Mouse (Mus musculus) kidney, postnatal 4 days (tissue): Measurements from ENCODE around the gene Tomt.
A peak's percentile ranks its signal among the peaks of the same experiment; 100 is the strongest.
"Not testable (repeated sequence)": the region's sequence is repeated elsewhere in the genome, so short reads cannot be mapped to it uniquely, and the experiment has no call there.

Experiments used
- DNase-seq, 2 experiments: peaks; one replicate each; pipeline ENCODE4 v3.0.0; 2021; ENCODE audit warnings: mixed read lengths in 2 of 2

The Tomt gene

DNA sequence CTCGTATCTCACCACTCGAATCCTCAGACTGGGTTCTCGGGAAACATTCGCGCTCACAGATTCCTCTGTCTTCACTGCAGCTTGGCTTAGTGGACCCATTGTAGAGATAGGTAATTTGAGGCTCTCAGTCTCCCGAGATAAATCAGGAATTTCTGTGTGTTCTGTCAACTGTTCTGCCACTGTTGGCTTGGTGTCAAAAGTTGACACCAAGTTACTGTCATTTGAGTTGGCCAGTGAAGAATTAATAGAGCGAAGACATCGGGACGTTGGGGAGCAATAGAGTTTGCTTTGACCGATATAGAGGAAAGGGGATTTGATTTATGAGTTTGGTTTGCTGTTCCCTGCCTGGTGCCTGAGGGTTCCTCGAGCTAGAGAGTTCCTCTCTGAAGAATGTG is at the start of gene Tomt:
Gene Tomt, minus strand, starts transcription at position 73 of the 395 bp plus-strand sequence.
- DNase-seq: no peak

DNA sequence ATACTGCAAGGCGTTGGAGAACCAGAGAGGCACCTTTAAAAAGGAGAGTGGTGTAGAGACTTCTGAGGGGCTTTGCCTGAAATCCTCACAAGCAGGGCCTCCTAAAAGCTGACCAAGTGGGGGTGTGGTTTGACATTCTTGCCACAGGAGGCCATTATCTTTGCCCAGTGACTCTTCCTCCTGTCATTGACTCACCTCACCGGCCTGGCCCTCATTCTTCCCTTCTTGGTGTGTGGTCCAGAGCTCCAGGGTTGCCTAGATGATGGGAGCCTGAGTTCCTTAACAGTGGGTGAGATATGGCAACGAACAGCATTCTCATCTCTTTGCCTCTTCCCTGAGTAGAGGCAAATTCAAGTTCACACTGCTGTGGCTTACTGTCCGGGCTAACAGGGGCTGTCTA is 49.7 kb upstream of the Tomt start:
- DNase-seq: no peak

- no peak for DNase-seq
Measured at GRCm38 (mm10) chr7:101955276-101955675, 49.1 kb upstream of the Tomt start.

- DNase-seq: no peak
Measured at GRCm38 (mm10) chr7:101954163-101954562, 48.0 kb upstream of the Tomt start.

DNA sequence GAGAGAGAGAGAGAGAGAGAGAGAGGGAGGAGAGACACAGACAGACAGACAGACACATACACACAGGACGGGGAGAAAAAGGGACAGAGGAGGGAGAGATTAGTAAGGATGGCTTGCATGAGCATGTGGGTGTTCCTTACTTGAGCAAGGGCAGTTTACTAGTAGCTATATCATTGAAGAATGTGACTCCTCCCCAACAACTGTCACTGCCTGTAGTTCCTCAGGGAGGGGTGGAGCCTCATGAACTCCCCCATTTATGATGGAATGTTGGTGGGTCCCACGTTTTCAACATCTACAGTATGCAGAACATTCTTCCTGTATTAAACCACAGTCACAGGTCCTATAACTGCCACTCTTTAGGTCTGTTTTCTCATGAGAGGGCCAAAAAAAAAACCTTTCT is 45.9 kb upstream of the Tomt start:
- no peak for DNase-seq

DNA sequence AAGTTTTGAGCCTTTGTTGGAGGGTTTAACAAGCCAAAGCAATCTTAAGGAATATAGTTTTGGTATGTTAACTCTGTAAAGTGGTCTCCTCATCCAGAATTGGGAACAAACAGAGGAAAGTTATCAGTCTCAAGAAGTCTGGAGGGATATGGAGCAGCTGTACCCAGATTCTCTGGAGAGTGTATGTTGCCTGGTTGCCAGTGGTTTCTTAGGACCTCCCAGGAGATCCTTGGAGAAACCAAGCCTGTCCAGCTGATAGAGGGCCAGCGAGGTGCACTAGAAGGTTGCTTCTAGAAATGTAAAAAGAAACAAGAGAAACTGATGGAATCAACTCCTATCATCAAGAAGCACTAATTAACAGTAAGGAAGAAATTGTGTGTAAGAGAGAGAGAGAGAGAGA is 45.5 kb upstream of the Tomt start:
- peak in 1 of 2 experiments; percentile 16 for DNase-seq

- not testable (repeated sequence) for DNase-seq
Measured at GRCm38 (mm10) chr7:101949008-101949407, 42.8 kb upstream of the Tomt start.

DNA sequence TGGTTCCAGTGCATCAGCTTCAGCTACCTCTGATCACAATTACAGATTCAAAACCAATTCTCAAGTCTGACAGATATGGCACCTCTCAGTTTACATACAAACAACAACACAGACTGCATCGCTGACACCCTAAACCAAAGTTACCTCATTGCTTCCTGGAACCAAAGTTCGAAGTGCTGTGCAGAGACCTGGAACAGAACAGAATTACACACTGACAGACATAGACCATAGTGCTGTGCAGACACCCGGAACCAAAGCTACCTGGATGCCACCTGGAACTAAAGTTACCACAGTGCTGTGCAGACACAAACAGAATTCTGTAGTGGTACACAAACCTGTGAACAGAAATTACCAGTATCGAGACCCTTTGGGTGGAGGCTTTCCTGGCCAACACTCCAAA is 33.6 kb upstream of the Tomt start:
- DNase-seq: peak in 1 of 2 experiments; percentile 17

GRCm38 (mm10) chr7:101938348-101938747 is 32.2 kb upstream of the Tomt start:
- no peak for DNase-seq

DNA sequence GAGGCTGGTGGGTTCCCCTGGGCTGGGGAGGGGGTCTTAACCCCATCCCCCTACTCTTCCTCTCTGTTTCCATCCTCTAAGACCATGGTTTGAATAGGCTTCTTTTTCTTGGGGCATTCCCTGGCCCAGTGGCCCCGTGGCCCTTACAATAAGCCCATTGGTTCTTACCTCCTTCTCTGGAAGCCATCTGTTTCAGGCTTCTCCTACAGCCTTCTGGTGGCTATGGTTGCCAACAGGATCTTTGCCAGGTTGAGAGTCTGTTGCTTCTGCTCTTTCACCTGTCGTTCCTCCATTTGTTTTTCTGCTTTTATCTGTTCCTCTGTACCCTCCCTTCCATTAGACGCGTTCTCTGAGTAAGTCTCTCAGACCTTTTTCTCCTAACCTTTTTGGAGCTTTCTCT is 31.4 kb upstream of the Tomt start:
- DNase-seq: no peak

DNA sequence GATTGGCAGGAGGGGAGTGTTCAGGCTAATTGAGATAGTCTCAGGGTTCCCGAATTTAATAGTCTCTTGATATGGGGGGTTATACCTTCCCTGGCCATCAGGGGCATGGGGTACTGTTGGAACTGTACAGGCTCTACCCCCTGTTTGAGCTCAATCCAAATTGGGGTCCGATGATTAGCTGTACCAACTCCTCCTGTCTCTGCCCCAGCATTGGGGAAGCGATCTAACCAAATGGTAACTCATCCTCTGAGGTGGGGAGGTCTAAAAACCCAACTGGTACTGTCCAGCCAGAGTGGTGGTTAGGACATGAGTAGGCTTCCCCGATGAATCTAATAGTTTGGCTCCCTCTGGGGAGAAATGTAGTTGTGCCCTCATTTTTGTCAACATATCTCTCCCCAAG is 30.8 kb upstream of the Tomt start:
- DNase-seq: no peak

- no peak for DNase-seq
Measured at GRCm38 (mm10) chr7:101935957-101936356, 29.8 kb upstream of the Tomt start.

- DNase-seq: peak; percentile 96 to 97
Measured at GRCm38 (mm10) chr7:101933751-101934240, 27.6 kb upstream of the Tomt start, which contains the start of the genes Lrrc51 and Numa1. Gene Lrrc51, minus strand, starts transcription at chr7:101933895. Gene Numa1, plus strand, starts transcription at chr7:101934111.

GRCm38 (mm10) chr7:101933300-101933699 is 27.1 kb upstream of the Tomt start:
- peak; percentile 31 to 61 for DNase-seq

DNA sequence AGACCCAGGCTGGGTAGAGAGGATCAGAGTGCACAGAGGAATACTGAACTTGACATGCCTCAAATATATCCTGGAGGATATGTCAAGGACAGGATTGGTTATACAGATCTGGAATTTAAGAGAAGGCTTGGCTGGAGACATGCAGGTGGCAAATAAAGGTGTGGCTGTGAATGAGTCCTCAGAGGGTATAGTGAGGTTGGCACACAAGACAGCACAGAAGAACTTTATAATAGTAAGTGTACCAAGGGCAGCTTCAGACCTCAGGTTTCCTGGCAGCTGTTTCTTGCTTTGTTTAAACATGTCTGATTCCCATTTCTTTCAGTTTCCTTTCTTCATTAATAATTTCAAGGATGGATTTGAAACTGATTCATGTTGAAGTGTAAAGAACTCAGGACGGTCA is 26.4 kb upstream of the Tomt start:
- no peak for DNase-seq

DNA sequence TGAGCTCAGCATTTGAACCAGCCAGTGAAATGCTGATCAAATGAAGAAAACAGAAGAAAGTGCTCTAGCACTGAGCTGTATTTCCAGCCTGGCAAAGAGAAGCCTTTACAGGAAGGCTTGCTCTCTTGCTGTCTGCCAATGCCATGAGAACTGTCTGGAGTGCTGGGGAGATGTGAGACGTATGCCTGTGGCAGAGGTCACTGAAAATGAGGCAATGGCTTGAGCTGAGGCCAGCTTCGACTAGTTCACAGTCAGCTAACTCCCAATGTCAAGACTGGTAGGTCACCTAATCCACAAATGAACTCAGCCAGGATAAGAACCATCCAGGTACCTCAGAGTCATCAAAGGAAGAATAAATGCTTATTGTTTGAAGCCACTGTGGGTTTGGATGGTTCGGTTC is 21.9 kb upstream of the Tomt start:
- no peak for DNase-seq

- DNase-seq: not testable (repeated sequence)
Measured at GRCm38 (mm10) chr7:101925892-101926291, 19.7 kb upstream of the Tomt start.

- peak; percentile 81 to 83 for DNase-seq
Measured at GRCm38 (mm10) chr7:101918071-101918470, 11.9 kb upstream of the Tomt start.

- no peak for DNase-seq
Measured at GRCm38 (mm10) chr7:101911982-101912381, 5.8 kb upstream of the Tomt start.

GRCm38 (mm10) chr7:101910138-101910537 is 4.0 kb upstream of the Tomt start:
- DNase-seq: no peak

- DNase-seq: peak; percentile 16 to 22
Measured at GRCm38 (mm10) chr7:101908367-101908766, 2.2 kb upstream of the Tomt start.

GRCm38 (mm10) chr7:101906696-101907095 is 537 bp upstream of the Tomt start:
- no peak for DNase-seq

DNA sequence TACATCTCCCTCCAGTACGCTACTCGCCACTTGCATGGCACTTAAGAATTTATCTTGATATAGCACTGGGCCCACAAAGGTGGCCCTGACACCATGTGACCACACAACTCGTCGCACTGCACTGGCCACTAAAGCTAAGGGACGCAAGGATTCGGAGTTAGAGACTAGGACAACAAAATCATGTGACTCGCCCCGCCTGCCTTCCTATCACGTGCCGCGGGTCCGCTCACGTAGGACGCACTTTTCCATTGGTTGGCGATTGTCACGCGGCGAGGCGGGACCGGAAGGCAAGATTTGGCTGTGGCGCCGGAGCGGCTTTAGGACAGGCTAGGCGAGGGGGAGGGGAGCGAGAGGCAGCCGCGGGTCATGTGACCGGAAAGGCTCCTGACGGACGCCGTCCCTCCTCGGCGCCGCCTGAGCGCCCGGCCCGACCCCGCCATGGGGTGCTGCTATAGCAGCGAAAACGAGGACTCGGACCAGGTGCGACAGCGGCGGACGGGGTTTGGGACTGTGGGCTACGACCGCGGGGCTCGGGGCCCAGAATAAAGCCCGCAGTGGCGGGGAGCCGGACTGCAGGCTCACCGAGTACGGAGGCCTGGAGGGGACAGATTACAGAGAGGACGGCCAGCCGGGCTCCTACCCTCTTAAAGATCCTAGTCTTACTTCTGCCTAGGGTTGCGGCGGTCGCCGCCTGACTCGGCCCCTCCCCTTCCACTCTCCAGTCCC is 435 bp downstream of the Tomt start, which contains the start of gene Lamtor1:
Gene Lamtor1, plus strand, starts transcription at position 344 of the 726 bp plus-strand sequence.
- peak; percentile 99 to 100 for DNase-seq

GRCm38 (mm10) chr7:101902846-101903245 is 3.3 kb downstream of the Tomt start:
- DNase-seq: no peak

- DNase-seq: no peak
Measured at GRCm38 (mm10) chr7:101901969-101902368, 4.2 kb downstream of the Tomt start.
